Mouse (Mus musculus) kidney, embryonic 14.5 days (tissue): ENCODE data around the gene Bbs1. TPM values are rescaled to one million over a fixed set of nuclear protein-coding genes. Genes with fewer than 3 reads are reported as not detected.

Source experiments
- polyA plus RNA-seq: library from polyadenylated mRNA; unstranded; fragments of >200 nt; fragmentation: Nextera tagmentation; extraction: Ambion mirVana; gene quantifications from 2 replicates; pipeline ENCODE4 v1.2.1, GENCODE M21; 2014

The Bbs1 gene
- polyA plus RNA-seq, 1 experiment from 2014 or later: 6.8 TPM

Other genes starting within 250 kb of the Bbs1 start
- gene Gm960, start 208.0 kb downstream of the Bbs1 start, polyA plus RNA-seq: 3.4 and 5.2 TPM in 2 replicates
- 1.8 and 2.9 TPM in 2 replicates for gene Sptbn2, start 195.5 kb downstream of the Bbs1 start, polyA plus RNA-seq
- gene Rbm4b, start 150.1 kb downstream of the Bbs1 start, polyA plus RNA-seq: 69.2 and 79.8 TPM in 2 replicates
- 64.7 and 69.6 TPM in 2 replicates for gene Rbm4, start 112.7 kb downstream of the Bbs1 start, polyA plus RNA-seq
- 30.6 and 41.2 TPM in 2 replicates for gene Gm21992, start 95.0 kb downstream of the Bbs1 start, polyA plus RNA-seq
- gene Rbm14, start 95.0 kb downstream of the Bbs1 start, polyA plus RNA-seq: 71.4 and 102 TPM in 2 replicates
- 53.5 and 57.4 TPM in 2 replicates for gene Ccs, start 67.3 kb downstream of the Bbs1 start, polyA plus RNA-seq
- gene Ccdc87, start 67.3 kb downstream of the Bbs1 start, polyA plus RNA-seq: not detected in 2 replicates
- gene Ctsf, start 51.5 kb downstream of the Bbs1 start, polyA plus RNA-seq: 36.2 and 43.6 TPM in 2 replicates
- 12.8 and 13.8 TPM in 2 replicates for gene Actn3, start 28.7 kb downstream of the Bbs1 start, polyA plus RNA-seq
- 8.3 and 9.4 TPM in 2 replicates for gene Zdhhc24, start 28.0 kb downstream of the Bbs1 start, polyA plus RNA-seq
- gene Dpp3, start 21.7 kb upstream of the Bbs1 start, polyA plus RNA-seq: 70.1 and 87.4 TPM in 2 replicates
- 1.5 and 3.8 TPM in 2 replicates for gene Peli3, start 36.5 kb upstream of the Bbs1 start, polyA plus RNA-seq
- gene Mrpl11, start 55.5 kb upstream of the Bbs1 start, polyA plus RNA-seq: 137 and 178 TPM in 2 replicates
- not detected in 2 replicates for gene Npas4, start 83.7 kb upstream of the Bbs1 start, polyA plus RNA-seq
- gene Slc29a2, start 117.2 kb upstream of the Bbs1 start, polyA plus RNA-seq: 3.5 and 7.9 TPM in 2 replicates
- 35.7 and 44.8 TPM in 2 replicates for gene B4gat1, start 132.2 kb upstream of the Bbs1 start, polyA plus RNA-seq
- 1.2 and 1.5 TPM in 2 replicates for gene AC124502.3, start 132.3 kb upstream of the Bbs1 start, polyA plus RNA-seq
- 43.3 and 57.5 TPM in 2 replicates for gene Brms1, start 134.7 kb upstream of the Bbs1 start, polyA plus RNA-seq
- gene Rin1, start 143.9 kb upstream of the Bbs1 start, polyA plus RNA-seq: 2.5 and 4.8 TPM in 2 replicates
- gene Cd248, start 161.4 kb upstream of the Bbs1 start, polyA plus RNA-seq: 44.2 and 57.9 TPM in 2 replicates
- 1.2 and 1.7 TPM in 2 replicates for gene Tmem151a, start 178.9 kb upstream of the Bbs1 start, polyA plus RNA-seq
- gene Yif1a, start 181.9 kb upstream of the Bbs1 start, polyA plus RNA-seq: 114 and 115 TPM in 2 replicates
- gene Cnih2, start 191.9 kb upstream of the Bbs1 start, polyA plus RNA-seq: 23.1 and 26.5 TPM in 2 replicates
- 273 and 286 TPM in 2 replicates for gene Rab1b, start 200.4 kb upstream of the Bbs1 start, polyA plus RNA-seq
- 15.4 and 24.5 TPM in 2 replicates for gene Klc2, start 211.9 kb upstream of the Bbs1 start, polyA plus RNA-seq